Comparison of ENCODE assay signal across 8 mouse cellular contexts in the genomic region with DNA sequence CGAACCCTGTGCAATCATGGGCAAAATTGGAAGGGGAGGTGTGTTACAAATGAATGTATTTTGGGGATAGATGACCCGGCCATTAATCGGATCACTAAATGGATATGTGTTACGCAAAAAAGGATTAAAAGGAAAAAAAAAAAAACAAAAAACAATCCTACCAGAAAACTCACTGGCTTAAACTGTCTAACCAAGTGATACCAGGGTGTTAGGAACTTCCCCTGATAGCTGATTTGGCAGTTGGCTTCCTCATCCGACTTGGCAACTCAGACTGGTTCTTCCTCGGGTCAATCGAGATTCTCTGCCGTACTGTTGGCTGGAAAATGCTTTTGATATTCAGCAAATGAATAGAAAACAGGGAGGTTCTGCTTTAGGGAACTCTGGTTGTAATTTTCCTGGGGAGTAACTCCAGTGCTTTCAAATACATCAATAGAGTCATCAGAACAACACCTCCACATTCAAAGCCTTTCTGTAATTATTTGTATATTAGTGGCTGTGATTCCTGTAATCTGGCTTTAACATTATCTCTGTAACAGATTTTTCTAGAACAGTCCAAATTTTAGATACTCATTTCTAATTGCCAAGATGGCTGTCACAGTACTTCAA. TPM values are rescaled to one million over a fixed set of nuclear protein-coding genes. Genes with fewer than 3 reads are reported as not detected.
DNase-seq lines count a peak whose midpoint lies in the region; ATAC-seq and TF ChIP-seq lines count a peak whose summit lies in the region.

No protein-coding gene starts in this region.

- H3K27me3 ChIP-seq in cerebellum, adult 2 months (ENCODE audit: control insufficient read depth, insufficient read depth, low read length) = no peaks in the 10 kb centered on the region
- no peaks in the 10 kb centered on the region for H3K27me3 ChIP-seq in heart, postnatal 0 days (ENCODE audit: control insufficient read depth, insufficient read depth, low read length)

- no peaks in the 10 kb centered on the region for H3K9me3 ChIP-seq in heart, postnatal 0 days (replicated peaks; ENCODE audit: control insufficient read depth, low read length)

- H3K4me3 ChIP-seq in cerebellum, adult 2 months (replicated peaks; ENCODE audit: insufficient read depth, low read depth, low read length) = peak overlapping the region; percentile 85
- H3K4me3 ChIP-seq in cortical plate, adult 2 months (ENCODE audit: insufficient read depth, low read length) = peak overlapping the region; percentile 85
- peak overlapping the region; percentile 97 for H3K4me3 ChIP-seq in heart, postnatal 0 days (ENCODE audit: low read depth, low read length)

- peak overlapping the region; percentile 5; the same call in 1 of the 2 replicates for H3K27ac ChIP-seq in cerebellum, adult 2 months (ENCODE audit: insufficient read depth, low read length)
- H3K27ac ChIP-seq in cortical plate, adult 2 months (ENCODE audit: insufficient read depth, low read length) = peak overlapping the region; percentile 58
- H3K27ac ChIP-seq in heart, postnatal 0 days (ENCODE audit: low read depth) = peak overlapping the region; percentile 1; the same call in 1 of the 2 replicates

- no peak for TF ChIP-seq EP300 in heart, postnatal 0 days (IDR thresholded peaks at IDR 0.05; ENCODE audit: low read depth)

- TF ChIP-seq CTCF in cerebellum, adult 2 months (IDR thresholded peaks at IDR 0.05; ENCODE audit: borderline replicate concordance, insufficient read depth, low read depth, low read length) = no peak
- no peak for TF ChIP-seq CTCF in cortical plate, adult 2 months (IDR thresholded peaks at IDR 0.05; ENCODE audit: extremely low read depth, insufficient read depth, low read length)
- TF ChIP-seq CTCF in heart, postnatal 0 days (IDR thresholded peaks at IDR 0.05; ENCODE audit: low read depth) = no peak

- no peaks in the 10 kb centered on the region; the same call in 1 of the 2 replicates for H3K4me1 ChIP-seq in cerebellum, adult 2 months (ENCODE audit: control insufficient read depth, insufficient read depth, low read length)
- H3K4me1 ChIP-seq in cortical plate, adult 2 months (ENCODE audit: control insufficient read depth, insufficient read depth, low read length) = peaks cover 6% of the 10 kb centered on the region
- peaks cover 8% of the 10 kb centered on the region for H3K4me1 ChIP-seq in heart, postnatal 0 days (ENCODE audit: control insufficient read depth, insufficient read depth)

- under 1% methylated on average over 8 of the region's 8 CpGs for WGBS in cerebellum, adult 2 months
- 0% methylated on average over 8 of the region's 8 CpGs for whole genome bisulfite sequencing in heart, postnatal 0 days

- H3K9ac ChIP-seq in heart, postnatal 0 days (replicated peaks; ENCODE audit: low read depth, low read length) = peak overlapping the region; percentile 4; the same call in 1 of the 2 replicates

- peak; percentile 34 to 61 for DNase-seq in cerebellum, adult 2 months
- DNase-seq in cerebellum, adult 11 months = no peak
- peak; percentile 74 for DNase-seq in 416B (ENCODE audit: low read depth)
- peak; percentile 32 for DNase-seq in heart, postnatal 0 days (ENCODE audit: low spot score)
- peak; percentile 19 to 28 for DNase-seq in kidney, postnatal 4 days
- DNase-seq in thymus, postnatal 36 days = no peak

- no peak for ATAC-seq in heart, postnatal 0 days (ENCODE audit: insufficient read depth, low read depth)
- peak; percentile 43 for ATAC-seq in megakaryocyte progenitor cell, adult 5-6 weeks (replicated peaks; ENCODE audit: poor library complexity)

- TF ChIP-seq POLR2A in cerebellum, adult 2 months (IDR thresholded peaks at IDR 0.05; ENCODE audit: borderline replicate concordance, insufficient read depth, low read length) = no peak
- no peak for TF ChIP-seq POLR2A in cortical plate, adult 2 months (IDR thresholded peaks at IDR 0.05; ENCODE audit: extremely low read depth, insufficient read depth, low read length)

- peak overlapping the region; percentile 95 for H3K4me2 ChIP-seq in heart, postnatal 0 days (ENCODE audit: low read depth, low read length)

- H3K36me3 ChIP-seq in heart, postnatal 0 days (replicated peaks; ENCODE audit: control insufficient read depth, insufficient read depth, low read length) = no peaks in the 10 kb centered on the region

RNA-seq across cellular contexts. Expression of a gene that starts 0.7 kb away (rescaled TPM):
- 43.1 and 43.6 TPM in 2 replicates for polyA plus RNA-seq in cerebellum, adult 2 months (2012; rRNA removed)
- 53.0 and 55.7 TPM in 2 replicates for polyA plus RNA-seq in cortical plate, adult 2 months (2012; rRNA removed)
- 33.5 and 65.5 TPM in 2 replicates for total RNA-seq in heart, postnatal 0 days (2014; rRNA removed; ENCODE audit: low replicate concordance)
- 43.4 and 54.2 TPM in 2 replicates for polyA plus RNA-seq in heart, postnatal 0 days (2015; fragmentation: Nextera tagmentation; extraction: Ambion mirVana)
- total RNA-seq in megakaryocyte progenitor cell, adult 5-6 weeks (2015) = 49.4 and 54.2 TPM in 2 replicates
- 18.5 and 25.5 TPM in 2 replicates for total RNA-seq in megakaryocyte progenitor cell, adult 5-6 weeks (2017)

RNA-seq across cellular contexts. Expression of a gene that starts 32.8 kb away (rescaled TPM):
- 602 and 636 TPM in 2 replicates for polyA plus RNA-seq in cerebellum, adult 2 months (2012; rRNA removed)
- polyA plus RNA-seq in cortical plate, adult 2 months (2012; rRNA removed) = 460 and 497 TPM in 2 replicates
- 144 and 214 TPM in 2 replicates for total RNA-seq in heart, postnatal 0 days (2014; rRNA removed; ENCODE audit: low replicate concordance)
- polyA plus RNA-seq in heart, postnatal 0 days (2015; fragmentation: Nextera tagmentation; extraction: Ambion mirVana) = 953 and 982 TPM in 2 replicates
- total RNA-seq in megakaryocyte progenitor cell, adult 5-6 weeks (2015) = 150 and 160 TPM in 2 replicates
- total RNA-seq in megakaryocyte progenitor cell, adult 5-6 weeks (2017) = 142 and 157 TPM in 2 replicates

RNA-seq across cellular contexts. Expression of a gene that starts 36.9 kb away (rescaled TPM):
- polyA plus RNA-seq in cerebellum, adult 2 months (2012; rRNA removed) = 1.2 and 1.8 TPM in 2 replicates
- 1.3 TPM in 2 replicates for polyA plus RNA-seq in cortical plate, adult 2 months (2012; rRNA removed)
- total RNA-seq in heart, postnatal 0 days (2014; rRNA removed; ENCODE audit: low replicate concordance) = 0.95 TPM in 1 of 2 replicates, not detected in the other
- polyA plus RNA-seq in heart, postnatal 0 days (2015; fragmentation: Nextera tagmentation; extraction: Ambion mirVana) = 0.81 and 1.1 TPM in 2 replicates
- total RNA-seq in megakaryocyte progenitor cell, adult 5-6 weeks (2015) = not detected in 2 replicates
- total RNA-seq in megakaryocyte progenitor cell, adult 5-6 weeks (2017) = not detected in 2 replicates

Comparison
In these comparisons a context has a peak if more than half of its experiments do, and no peak if none do; other contexts are left out.
1. DNase-seq: peak in cerebellum, adult 2 months (2 of 2), 416B (single experiment), heart, postnatal 0 days (single experiment) and kidney, postnatal 4 days (2 of 2); none in cerebellum, adult 11 months (single experiment) and thymus, postnatal 36 days (0 of 2).
2. H3K27ac ChIP-seq: peak in every context shown above with its lines; median percentile 58 in cortical plate, adult 2 months; 5 in cerebellum, adult 2 months; 1 in heart, postnatal 0 days.
3. Peak in every context shown above with its lines, with median percentiles within 50 percentile points of each other: H3K4me3 ChIP-seq.